Mouse (Mus musculus) embryonic fibroblast, embryonic 13.5 days (primary cell): ENCODE results near the gene Psmc3. TPM values are rescaled to one million over a fixed set of nuclear protein-coding genes. Genes with fewer than 3 reads are reported as not detected.

Experiments used
- H3K27ac ChIP-seq: 2 replicates; pipeline ENCODE4 v1.5.1; 2012; ENCODE audit warnings: low read length, control low read depth, inconsistent platforms; ENCODE audit not compliant: insufficient read depth
- H3K4me1 ChIP-seq: 2 replicates; pipeline ENCODE4 v1.6.1; 2011; ENCODE audit warnings: low read length; ENCODE audit not compliant: control insufficient read depth, insufficient read depth
- H3K4me3 ChIP-seq: 2 replicates; pipeline ENCODE4 v1.5.1; 2011; ENCODE audit warnings: mild to moderate bottlenecking, control low read depth, low read length; ENCODE audit not compliant: insufficient read depth
- CTCF ChIP-seq: IDR thresholded peaks from 2 replicates; pipeline ENCODE4 v1.5.1; 2011; ENCODE audit warnings: mild to moderate bottlenecking, control low read depth, low read length, moderate library complexity, borderline replicate concordance; ENCODE audit not compliant: insufficient read depth
- POLR2A ChIP-seq: IDR thresholded peaks from 2 replicates; pipeline ENCODE4 v1.6.1; 2011; ENCODE audit warnings: low read depth, mild to moderate bottlenecking, control low read depth, low read length, moderate library complexity
- polyA plus RNA-seq: library from polyadenylated mRNA; stranded (reverse); fragments of >200 nt; gene quantifications from 2 replicates; pipeline ENCODE4 v1.2.4, GENCODE M21; 2011; ENCODE audit warnings: low read depth; ENCODE audit not compliant: missing spikeins, insufficient read length

Psmc3 gene
- polyA plus RNA-seq, 1 experiment: 331 TPM

DNA sequence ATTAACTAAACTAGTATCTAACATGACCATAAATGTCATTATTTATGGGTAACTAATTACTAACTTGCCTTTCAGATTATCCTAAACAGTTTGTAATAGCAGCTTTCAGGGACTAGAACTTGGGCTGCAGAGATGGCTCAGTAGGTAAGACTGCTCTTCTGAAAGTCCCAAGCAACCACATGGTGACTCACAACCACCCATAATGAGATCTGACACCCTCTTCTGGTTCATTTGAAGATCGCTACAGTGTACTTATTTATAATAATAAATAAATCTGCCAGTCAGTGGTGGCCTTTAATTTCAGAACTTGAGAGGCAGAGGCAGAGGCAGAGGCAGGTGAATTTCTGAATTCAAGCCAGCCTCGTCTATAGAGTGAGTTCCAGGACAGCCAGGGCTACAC is 1.1 kb upstream of the Psmc3 start:
- no peak for TF ChIP-seq CTCF
- TF ChIP-seq POLR2A: no peak
- H3K4me3 ChIP-seq: no peak overlapping the region
- H3K27ac ChIP-seq: no peak overlapping the region
- peaks cover 4% of the 10 kb centered on the region; the same call in 1 of the 2 replicates for H3K4me1 ChIP-seq

DNA sequence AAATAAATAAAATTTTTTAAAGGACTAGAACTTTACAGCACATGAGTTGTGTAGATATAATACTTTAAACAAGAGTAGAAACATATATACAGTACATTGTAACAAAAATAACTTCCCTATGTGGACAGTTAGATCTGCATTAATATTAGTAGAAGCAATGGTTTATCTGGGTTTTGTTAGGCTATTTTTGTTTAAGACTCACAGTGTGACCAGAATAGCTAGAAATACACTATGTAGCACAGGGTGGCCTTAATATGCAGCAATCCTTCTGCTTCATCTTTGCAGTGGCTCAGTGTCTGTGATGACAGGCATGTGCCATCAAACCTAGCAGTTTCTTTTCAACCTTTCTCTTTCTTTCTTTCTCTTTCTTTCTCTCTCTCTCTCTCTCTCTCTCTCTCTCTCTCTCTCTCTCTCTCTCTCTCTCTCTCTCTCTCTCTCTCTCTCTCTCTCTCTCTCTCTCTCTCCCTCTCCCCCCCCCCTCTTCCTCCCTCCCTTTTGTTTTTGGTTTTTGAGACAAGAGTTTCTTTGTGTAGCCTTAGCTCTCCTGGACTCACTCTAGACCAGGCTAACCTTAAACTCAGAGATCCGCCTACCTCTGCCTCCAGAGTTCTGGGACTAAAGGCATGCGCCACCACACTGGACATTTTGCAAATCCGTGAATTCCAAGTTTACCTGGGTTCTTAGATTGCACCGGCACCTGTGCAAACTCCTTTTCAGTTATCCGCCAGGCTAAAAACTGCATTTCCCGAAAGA is 452 bp upstream of the Psmc3 start:
- Histone ChIP-seq H3K27ac (no peak overlapping the region), H3K4me3 (peak overlapping the region; percentile 96), H3K4me1 (peaks cover 4% of the 10 kb centered on the region; the same call in 1 of the 2 replicates)
- TF ChIP-seq POLR2A: no peak
- no peak for TF ChIP-seq CTCF

DNA sequence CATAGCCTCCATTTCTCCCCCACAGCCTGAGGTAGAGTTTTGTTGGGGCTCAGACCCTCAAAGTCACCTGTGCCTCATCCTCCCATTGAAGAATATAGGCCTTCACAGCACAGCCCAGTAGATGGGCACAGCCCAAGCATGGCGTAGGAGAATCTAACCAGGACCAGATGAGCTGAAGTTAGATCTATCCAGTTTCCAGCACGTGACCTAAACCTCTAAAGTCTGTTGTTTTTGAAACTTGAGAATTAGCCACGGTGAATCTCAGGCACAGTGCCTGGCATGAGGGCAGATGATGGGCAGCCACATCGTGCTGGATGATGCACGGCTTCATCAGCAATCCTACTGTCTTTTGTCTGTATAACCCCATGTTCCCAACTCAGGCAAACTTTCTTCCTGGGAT is 4.6 kb downstream of the Psmc3 start:
- H3K27ac ChIP-seq: no peak overlapping the region
- peaks cover 22% of the 10 kb centered on the region for H3K4me1 ChIP-seq
- no peak overlapping the region for H3K4me3 ChIP-seq
- TF ChIP-seq POLR2A (no peak), CTCF (no peak)

DNA sequence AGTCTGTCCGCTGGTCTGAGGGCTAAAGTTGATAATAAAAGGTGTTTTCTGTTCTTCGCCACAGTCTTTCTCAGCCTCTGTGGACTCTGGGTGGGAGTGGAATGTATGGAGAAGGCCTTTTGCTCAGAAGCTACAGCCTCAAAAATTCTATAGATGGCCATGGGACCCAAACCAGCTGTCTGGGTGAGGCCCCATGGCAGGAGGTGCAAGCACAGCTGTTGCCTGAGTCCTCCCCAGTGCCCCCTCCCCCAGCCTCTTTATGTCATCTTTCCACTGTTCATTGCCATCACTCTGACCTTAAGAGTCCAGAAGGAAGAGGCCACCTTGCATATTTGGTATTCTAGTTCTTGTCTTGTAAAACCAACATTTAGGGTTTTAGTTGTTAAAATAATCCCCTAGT is 5.6 kb downstream of the Psmc3 start:
- Histone ChIP-seq H3K4me3 (no peak overlapping the region), H3K27ac (no peak overlapping the region), H3K4me1 (peaks cover 22% of the 10 kb centered on the region)
- TF ChIP-seq POLR2A (no peak), CTCF (no peak)

DNA sequence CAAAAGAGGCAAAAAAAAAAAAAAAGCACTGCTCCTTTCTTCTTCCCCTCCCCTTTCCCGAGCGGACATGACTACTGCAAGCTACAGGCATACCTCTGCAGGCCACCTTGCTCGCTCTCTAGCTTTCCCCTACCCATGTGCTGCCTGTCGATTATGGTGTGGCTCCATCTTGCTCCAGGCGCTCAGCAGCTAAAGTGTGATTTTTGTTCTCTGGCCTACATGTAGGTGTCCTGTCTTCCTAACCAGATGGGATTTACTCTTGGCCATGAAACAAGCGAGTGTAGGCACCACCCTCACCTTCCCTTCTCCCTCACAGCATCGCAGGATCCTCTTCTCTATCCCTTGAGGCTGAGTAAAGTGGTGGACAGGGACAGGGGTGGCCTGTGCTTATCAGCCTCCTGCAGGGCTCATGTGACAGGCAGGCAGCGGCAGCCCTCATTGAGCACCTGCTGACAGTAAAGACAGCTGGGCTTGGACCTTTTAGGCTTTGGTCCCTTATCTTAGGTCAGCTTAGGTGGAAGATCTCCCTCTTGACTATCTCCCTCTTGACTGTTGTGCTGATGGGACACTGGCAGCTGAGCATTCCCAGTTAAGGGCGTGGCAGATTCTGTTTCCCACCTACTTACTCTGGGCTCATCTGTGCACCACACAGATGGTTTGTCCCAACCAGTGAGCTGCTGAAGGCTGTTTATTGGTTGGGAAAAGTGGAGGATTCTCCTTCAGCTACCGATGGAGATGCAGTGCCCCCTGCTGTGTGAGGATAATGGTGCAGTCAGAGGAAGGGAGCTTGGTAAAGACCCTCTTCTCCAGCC is 6.9 kb downstream of the Psmc3 start:
- H3K27ac ChIP-seq: peak overlapping the region; percentile 82
- TF ChIP-seq POLR2A: peak; percentile 49; the same call in 1 of the 2 replicates
- peak; percentile 39; the same call in 1 of the 2 replicates for TF ChIP-seq CTCF
- peaks cover 18% of the 10 kb centered on the region for H3K4me1 ChIP-seq
- H3K4me3 ChIP-seq: no peak overlapping the region

DNA sequence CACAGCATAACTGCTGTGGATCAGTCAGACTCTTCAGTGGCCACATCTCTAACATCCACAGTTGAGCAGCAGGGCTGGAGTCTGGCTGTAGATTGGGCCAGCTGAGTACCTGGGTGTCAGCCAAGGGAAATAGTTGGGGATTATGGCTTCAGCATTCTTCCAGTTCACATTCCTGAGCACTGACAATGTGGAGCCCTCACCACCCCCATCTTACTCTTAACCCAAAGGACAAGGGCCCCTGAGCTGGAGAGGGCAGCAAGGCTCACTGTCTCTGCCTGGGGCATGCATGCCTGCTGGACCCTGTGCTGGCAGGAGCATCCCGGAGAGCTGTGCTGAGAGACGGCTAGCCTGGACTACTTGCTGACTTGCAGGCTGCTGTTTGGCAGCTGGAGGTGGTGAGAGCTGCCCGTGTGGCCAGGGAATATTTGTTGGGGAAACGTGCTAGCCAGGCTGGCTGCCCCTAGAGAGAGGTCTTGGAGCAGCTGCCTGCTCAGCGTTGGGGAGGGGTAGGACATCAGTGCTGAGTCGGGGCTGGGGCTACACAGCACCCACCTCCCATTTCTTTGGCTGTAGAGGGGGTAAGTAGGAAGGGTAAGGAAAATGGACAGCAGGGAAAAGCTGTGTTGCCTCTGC is 8.2 kb downstream of the Psmc3 start:
- Histone ChIP-seq H3K27ac (peak overlapping the region; percentile 82), H3K4me3 (no peak overlapping the region), H3K4me1 (peaks cover 18% of the 10 kb centered on the region)
- TF ChIP-seq CTCF (no peak), POLR2A (0 out of 2 replicates have a peak, but pooled peaks have one; percentile 31)

DNA sequence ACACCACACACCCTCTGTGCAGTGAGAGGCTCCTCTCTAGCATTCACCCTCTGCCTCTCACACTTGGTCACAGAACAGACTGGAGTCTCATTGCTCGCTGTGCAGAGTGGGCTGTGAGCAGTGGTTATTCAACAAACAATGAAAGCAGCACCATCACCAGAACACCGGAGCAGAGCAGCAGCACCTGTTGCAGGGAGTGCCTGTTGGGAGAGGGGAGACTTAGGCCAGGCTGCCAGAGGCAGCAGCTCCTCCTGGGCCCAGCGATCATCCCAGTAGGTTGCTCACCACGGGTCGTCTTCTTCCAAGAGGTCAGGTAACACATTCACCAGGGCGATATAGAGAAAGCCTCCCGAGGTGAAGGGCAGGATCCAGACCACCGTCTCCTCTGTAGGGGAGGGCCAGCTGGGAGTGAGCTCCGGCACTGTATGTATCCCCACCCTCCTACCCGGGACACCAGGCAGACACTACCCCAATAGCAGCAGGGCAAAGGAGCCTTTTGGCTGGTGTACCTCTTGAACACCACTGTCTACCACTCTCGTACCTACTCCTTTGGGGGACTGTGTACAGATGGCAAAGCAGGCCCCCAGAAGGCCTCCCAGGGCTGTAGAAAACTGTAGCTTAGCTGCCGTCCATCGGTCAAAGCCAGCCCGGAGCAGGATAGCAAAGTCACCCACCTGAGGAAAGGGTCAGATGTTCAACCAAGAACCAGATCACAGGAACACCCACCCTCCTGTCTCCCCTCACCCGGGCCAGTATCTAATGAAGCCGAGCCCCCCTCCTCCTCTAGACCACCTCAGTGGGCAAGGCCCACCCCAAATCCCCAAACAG is 9.2 kb downstream of the Psmc3 start:
- TF ChIP-seq CTCF (no peak), POLR2A (no peak)
- Histone ChIP-seq H3K27ac (peak overlapping the region; percentile 75), H3K4me1 (peaks cover 18% of the 10 kb centered on the region), H3K4me3 (no peak overlapping the region)

DNA sequence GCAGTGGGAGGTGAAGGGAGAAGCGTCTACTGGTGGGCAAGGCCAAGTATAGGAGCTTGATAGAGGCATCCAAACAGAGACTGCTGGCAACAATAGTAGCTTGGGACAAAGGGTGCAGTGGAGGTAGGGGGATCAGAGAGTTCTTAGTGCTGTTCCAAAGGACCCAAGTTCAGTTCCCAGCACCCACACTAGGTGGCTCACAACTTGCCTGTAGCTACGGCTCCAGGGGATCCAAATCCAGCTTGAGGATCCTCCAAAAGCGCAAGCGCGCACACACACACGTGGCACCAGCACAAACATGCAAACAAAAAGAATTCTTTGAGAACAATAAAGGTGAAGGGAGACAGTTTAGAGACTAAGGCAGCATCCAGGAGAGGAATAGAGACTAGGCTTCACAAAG is 10.4 kb downstream of the Psmc3 start:
- TF ChIP-seq POLR2A (no peak; the same call in 1 of the 2 replicates), CTCF (no peak)
- Histone ChIP-seq H3K27ac (no peak overlapping the region), H3K4me1 (peaks cover 18% of the 10 kb centered on the region), H3K4me3 (no peak overlapping the region)

DNA sequence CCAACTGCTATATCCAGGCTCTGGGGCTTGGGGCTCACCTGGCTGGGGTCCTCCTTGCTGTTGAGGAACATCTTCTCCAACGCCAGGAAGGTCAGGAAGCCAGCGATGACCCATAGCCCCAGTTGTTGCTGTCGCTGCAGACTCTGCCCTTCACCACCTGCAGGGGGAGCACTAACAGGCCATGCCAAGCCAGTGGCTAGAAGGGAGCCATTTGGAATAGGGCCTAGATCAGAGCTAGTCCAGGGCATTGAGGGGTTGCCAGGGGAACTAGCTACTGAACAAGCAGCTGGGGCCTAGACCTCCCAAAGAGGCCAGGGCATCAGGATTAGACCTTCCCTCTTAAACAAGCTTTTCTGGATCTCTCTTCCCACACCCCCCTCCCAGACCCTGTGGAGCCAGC is 11.7 kb downstream of the Psmc3 start:
- TF ChIP-seq CTCF (peak; percentile 61; the same call in 1 of the 2 replicates), POLR2A (no peak; the same call in 1 of the 2 replicates)
- H3K4me3 ChIP-seq: no peak overlapping the region
- H3K27ac ChIP-seq: no peak overlapping the region
- H3K4me1 ChIP-seq: peaks cover 18% of the 10 kb centered on the region
